Mouse (Mus musculus) liver, embryonic 11.5 days (tissue): ENCODE data around the gene Chchd3. TPM values are rescaled to one million over a fixed set of nuclear protein-coding genes. Genes with fewer than 3 reads are reported as not detected.

Source experiments
- ATAC-seq: fragments of 200-750 bp; cut with Nextera tagmentation; replicated peaks from 2 replicates; pipeline ENCODE4 v1.8.0; 2017; ENCODE audit warnings: moderate number of reproducible peaks, mild to moderate bottlenecking, moderate TSS enrichment, moderate library complexity; ENCODE audit not compliant: low FRiP score
- DNase-seq: peaks from one replicate; pipeline ENCODE4 v3.0.0-alpha.2; 2017; ENCODE audit warnings: low spot score
- H3K27ac ChIP-seq: fragments of 300-500 bp; sonication (generic); 2 replicates; pipeline ENCODE4 v1.5.1; 2014; ENCODE audit warnings: mild to moderate bottlenecking, low read depth, low read length, control low read depth
- H3K27me3 ChIP-seq: fragments of 300-500 bp; sonication (generic); replicated peaks from 2 replicates; pipeline ENCODE4 v1.6.1; 2014; ENCODE audit warnings: low read length, mixed read lengths; ENCODE audit not compliant: control insufficient read depth, insufficient read depth
- H3K36me3 ChIP-seq: fragments of 300-500 bp; sonication (generic); 2 replicates; pipeline ENCODE4 v1.6.1; 2014; ENCODE audit warnings: mild to moderate bottlenecking, low read length, moderate library complexity, mixed read lengths; ENCODE audit not compliant: control insufficient read depth, insufficient read depth
- H3K4me1 ChIP-seq: fragments of 300-500 bp; sonication (generic); replicated peaks from 2 replicates; pipeline ENCODE4 v1.6.1; 2014; ENCODE audit warnings: low read length, mixed read lengths; ENCODE audit not compliant: control insufficient read depth, insufficient read depth
- H3K4me2 ChIP-seq: fragments of 300-500 bp; sonication (generic); 2 replicates; pipeline ENCODE4 v1.6.1; 2014; ENCODE audit warnings: mild to moderate bottlenecking, control low read depth, moderate library complexity
- H3K4me3 ChIP-seq: fragments of 300-500 bp; sonication (generic); 2 replicates; pipeline ENCODE4 v1.5.1; 2014; ENCODE audit warnings: low read depth, low read length, control low read depth
- H3K9ac ChIP-seq: fragments of 300-500 bp; sonication (generic); 2 replicates; pipeline ENCODE4 v1.6.1; 2014; ENCODE audit warnings: low read depth, low read length, control low read depth
- H3K9me3 ChIP-seq: fragments of 300-500 bp; sonication (generic); 2 replicates; pipeline ENCODE4 v1.6.1; 2016; ENCODE audit warnings: low read length, inconsistent platforms, mixed read lengths; ENCODE audit not compliant: control insufficient read depth
- WGBS: fragments of 180-500 bp; shearing (Covaris S2); extraction: QIAGEN DNeasy Blood & Tissue Kit; methylation state at CpG from one replicate; pipeline ENCODE4 v1.1.7; 2014; 5-methylcytosine and 5-hydroxymethylcytosine counted together
- polyA plus RNA-seq: library from polyadenylated mRNA; unstranded; fragments of >200 nt; fragmentation: Nextera tagmentation; extraction: Ambion mirVana; gene quantifications from 2 replicates; pipeline ENCODE4 v1.2.1, GENCODE M21; 2014

The Chchd3 gene
- polyA plus RNA-seq, 1 experiment from 2014 or later, result 149 TPM

DNA sequence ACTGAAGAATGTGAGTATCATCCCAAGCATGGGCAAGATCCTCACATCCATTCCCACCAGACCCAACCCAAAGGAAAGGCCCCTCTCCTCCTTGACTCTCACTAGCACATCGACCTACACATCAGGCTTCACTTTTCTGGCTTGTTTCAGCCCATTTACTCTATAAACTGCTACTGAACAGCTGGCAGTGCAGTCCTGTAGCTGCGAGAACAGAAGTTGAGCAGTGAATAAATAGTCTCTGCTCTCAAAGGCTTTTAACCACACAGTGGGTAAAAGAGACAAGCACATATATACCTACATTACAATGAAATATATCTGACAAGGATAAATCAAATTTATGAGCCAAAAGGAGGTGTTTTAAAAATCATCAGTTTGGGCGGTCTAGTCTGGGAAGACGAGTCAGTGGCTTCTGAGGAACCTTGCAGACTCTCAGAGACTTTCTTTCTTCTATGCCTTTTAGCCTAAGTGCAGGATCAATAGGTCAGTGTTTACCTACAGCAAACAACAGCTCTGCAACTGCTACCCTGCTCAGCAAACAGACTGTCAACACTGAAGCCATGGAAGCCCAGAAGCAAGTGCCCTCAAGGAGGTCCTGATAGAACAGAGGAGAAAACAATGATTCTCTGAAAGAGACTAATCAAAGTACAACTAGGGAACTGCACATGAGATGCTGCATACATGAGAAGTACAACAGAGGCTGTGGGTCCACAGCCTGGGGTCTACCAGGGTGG is 19.5 kb downstream of the Chchd3 start:
- H3K4me3 ChIP-seq, result no peak overlapping the region
- 81% methylated on average over 4 of the region's 4 CpGs for WGBS
- no peaks in the 10 kb centered on the region for H3K4me1 ChIP-seq
- H3K27ac ChIP-seq, result no peak overlapping the region
- no peaks in the 10 kb centered on the region for H3K9me3 ChIP-seq
- H3K36me3 ChIP-seq, result peaks cover 13% of the 10 kb centered on the region
- no peaks in the 10 kb centered on the region for H3K27me3 ChIP-seq
- no peak overlapping the region for H3K4me2 ChIP-seq
- DNase-seq, result no peak
- no peak for ATAC-seq
- H3K9ac ChIP-seq, result no peak overlapping the region

- DNase-seq, result no peak
- no peak for ATAC-seq
- WGBS, result 98% methylated on average over 1 of the region's 1 CpGs
Measured at GRCm38 (mm10) chr6:33032543-33032942, 27.5 kb downstream of the Chchd3 start.

DNA sequence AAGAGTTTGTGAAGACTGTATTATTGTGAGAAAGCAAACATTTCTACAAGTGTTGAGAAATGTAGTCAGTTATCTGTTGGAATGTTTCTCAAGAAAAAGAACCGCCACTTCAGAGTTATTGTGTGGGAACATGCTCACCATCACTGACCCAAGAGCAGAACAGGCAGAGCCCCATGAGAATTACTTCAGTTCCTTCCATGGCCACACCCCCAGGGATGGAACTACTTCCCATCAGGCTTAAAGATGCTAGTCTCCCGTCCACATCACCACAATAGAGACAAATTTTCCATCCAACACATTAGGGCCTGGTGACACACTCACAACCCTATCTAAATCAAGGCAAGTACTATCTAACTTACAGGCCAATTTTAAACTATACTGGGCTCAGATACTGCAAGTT is 28.4 kb downstream of the Chchd3 start:
- Histone ChIP-seq H3K9me3 (no peaks in the 10 kb centered on the region), H3K27me3 (no peaks in the 10 kb centered on the region), H3K9ac (no peak overlapping the region), H3K4me2 (no peak overlapping the region), H3K4me1 (no peaks in the 10 kb centered on the region), H3K36me3 (no peaks in the 10 kb centered on the region), H3K4me3 (no peak overlapping the region), H3K27ac (no peak overlapping the region)
- DNase-seq (no peak), ATAC-seq (no peak)
- 82% methylated on average over 2 of the region's 2 CpGs for WGBS

More at GRCm38 (mm10) chr6:33032543-33032942, 27.5 kb downstream of the Chchd3 start:
- no peak overlapping the region for H3K27ac ChIP-seq
- no peak overlapping the region for H3K4me3 ChIP-seq
- no peaks in the 10 kb centered on the region for H3K4me1 ChIP-seq
- no peak overlapping the region for H3K9ac ChIP-seq
- H3K27me3 ChIP-seq, result no peaks in the 10 kb centered on the region
- no peaks in the 10 kb centered on the region for H3K9me3 ChIP-seq
- no peaks in the 10 kb centered on the region for H3K36me3 ChIP-seq
- no peak overlapping the region for H3K4me2 ChIP-seq

- Histone ChIP-seq H3K27me3 (no peaks in the 10 kb centered on the region), H3K4me3 (no peak overlapping the region), H3K9ac (no peak overlapping the region), H3K9me3 (no peaks in the 10 kb centered on the region), H3K4me2 (no peak overlapping the region), H3K27ac (no peak overlapping the region), H3K36me3 (no peaks in the 10 kb centered on the region), H3K4me1 (no peaks in the 10 kb centered on the region)
- ATAC-seq (no peak), DNase-seq (no peak)
- WGBS, result 92% methylated on average over 6 of the region's 6 CpGs
Measured at GRCm38 (mm10) chr6:33028296-33028695, 31.8 kb downstream of the Chchd3 start.

DNA sequence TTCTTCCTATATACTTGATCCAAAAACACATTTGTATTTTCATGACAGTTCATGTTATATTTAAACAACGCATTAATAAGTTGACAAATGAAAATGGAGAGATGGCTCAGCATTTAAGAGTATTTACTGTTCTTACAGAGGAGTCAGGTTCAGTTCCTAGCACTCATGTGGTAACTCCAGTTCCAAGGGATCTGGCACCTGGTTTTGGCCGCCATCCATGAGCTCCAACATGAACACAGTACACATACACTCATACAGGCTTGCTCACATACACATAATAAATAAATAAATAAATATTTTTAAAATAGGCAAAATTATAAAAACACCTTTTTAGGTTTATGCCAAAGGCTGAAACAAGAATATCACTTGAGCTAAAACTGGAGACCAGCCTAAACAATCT is 35.0 kb downstream of the Chchd3 start:
- DNase-seq, result no peak
- no peak overlapping the region for H3K27ac ChIP-seq

DNA sequence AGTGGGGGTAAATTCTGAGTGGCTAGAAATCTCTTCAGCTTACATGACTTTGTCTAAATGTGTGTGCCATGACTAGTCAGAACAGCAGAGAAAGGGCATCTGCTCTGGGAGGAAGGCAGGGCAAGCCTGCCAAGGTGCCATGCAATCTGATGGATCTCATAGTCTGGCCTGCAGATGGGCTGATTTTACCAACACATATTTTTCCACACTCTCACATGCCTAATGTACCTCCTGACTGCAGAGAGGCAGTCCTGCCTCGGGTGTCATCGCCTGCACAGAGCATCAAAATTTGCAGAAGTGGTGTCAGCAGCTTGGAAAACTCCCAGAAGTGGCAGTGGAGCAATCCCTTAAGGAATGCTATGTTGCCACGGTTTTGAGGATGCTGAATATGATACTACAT is 55.5 kb downstream of the Chchd3 start:
- ATAC-seq (no peak), DNase-seq (no peak)
- H3K27ac ChIP-seq, result no peak overlapping the region
- H3K9ac ChIP-seq, result no peak overlapping the region
- no peaks in the 10 kb centered on the region; the same call in 1 of the 2 replicates for H3K36me3 ChIP-seq
- no peaks in the 10 kb centered on the region for H3K27me3 ChIP-seq
- H3K4me1 ChIP-seq, result no peaks in the 10 kb centered on the region
- H3K4me3 ChIP-seq, result no peak overlapping the region
- no peaks in the 10 kb centered on the region for H3K9me3 ChIP-seq
- no peak overlapping the region for H3K4me2 ChIP-seq
- 83% methylated on average over 3 of the region's 3 CpGs for WGBS

More for the DNA sequence above, 35.0 kb downstream of the Chchd3 start:
- Histone ChIP-seq H3K9me3 (no peaks in the 10 kb centered on the region), H3K27me3 (no peaks in the 10 kb centered on the region), H3K4me2 (no peak overlapping the region), H3K4me1 (0 out of 2 replicates have a peak, but pooled peaks cover 2% of the 10 kb centered on the region), H3K9ac (no peak overlapping the region), H3K36me3 (no peaks in the 10 kb centered on the region), H3K4me3 (no peak overlapping the region)
- ATAC-seq, result no peak
- 90% methylated on average over 2 of the region's 2 CpGs for WGBS

GRCm38 (mm10) chr6:33002988-33003387 is 57.1 kb downstream of the Chchd3 start:
- DNase-seq, result no peak
- 74% methylated on average over 1 of the region's 1 CpGs for WGBS
- Histone ChIP-seq H3K36me3 (no peaks in the 10 kb centered on the region; the same call in 1 of the 2 replicates), H3K4me1 (no peaks in the 10 kb centered on the region), H3K4me3 (no peak overlapping the region), H3K27ac (no peak overlapping the region), H3K4me2 (no peak overlapping the region), H3K9ac (no peak overlapping the region), H3K9me3 (no peaks in the 10 kb centered on the region), H3K27me3 (no peaks in the 10 kb centered on the region)
- no peak for ATAC-seq

- no peak overlapping the region for H3K27ac ChIP-seq
- H3K36me3 ChIP-seq, result no peaks in the 10 kb centered on the region; the same call in 1 of the 2 replicates
- 92% methylated on average over 15 of the region's 15 CpGs for WGBS
- ATAC-seq, result no peak
- DNase-seq, result no peak
- H3K9me3 ChIP-seq, result no peaks in the 10 kb centered on the region
- H3K27me3 ChIP-seq, result no peaks in the 10 kb centered on the region
- no peaks in the 10 kb centered on the region for H3K4me1 ChIP-seq
- no peak overlapping the region for H3K4me3 ChIP-seq
- no peak overlapping the region for H3K9ac ChIP-seq
- no peak overlapping the region for H3K4me2 ChIP-seq
Measured at GRCm38 (mm10) chr6:33001271-33001670, 58.8 kb downstream of the Chchd3 start.

GRCm38 (mm10) chr6:32996597-32996996 is 63.5 kb downstream of the Chchd3 start:
- no peak overlapping the region for H3K27ac ChIP-seq
- DNase-seq (no peak), ATAC-seq (no peak)
- no peak overlapping the region for H3K4me3 ChIP-seq
- H3K4me2 ChIP-seq, result no peak overlapping the region
- H3K9ac ChIP-seq, result no peak overlapping the region
- no peaks in the 10 kb centered on the region for H3K4me1 ChIP-seq
- H3K27me3 ChIP-seq, result no peaks in the 10 kb centered on the region
- H3K36me3 ChIP-seq, result no peaks in the 10 kb centered on the region; the same call in 1 of the 2 replicates
- WGBS, result 90% methylated on average over 1 of the region's 1 CpGs
- no peaks in the 10 kb centered on the region for H3K9me3 ChIP-seq
